Mouse (Mus musculus) kidney, embryonic 15.5 days (tissue): Measurements from ENCODE around the gene Krtap21-1. TPM values are rescaled to one million over a fixed set of nuclear protein-coding genes. Genes with fewer than 3 reads are reported as not detected.

Source experiments
- ATAC-seq: fragments of 200-750 bp; cut with Nextera tagmentation; replicated peaks from 2 replicates; pipeline ENCODE4 v1.8.0; 2017; ENCODE audit warnings: moderate TSS enrichment; ENCODE audit not compliant: low FRiP score
- H3K27ac ChIP-seq: fragments of 300-500 bp; sonication (generic); 2 replicates; pipeline ENCODE4 v1.5.1; 2015; ENCODE audit warnings: mild to moderate bottlenecking, inconsistent platforms
- H3K27me3 ChIP-seq: fragments of 300-500 bp; sonication (generic); 2 replicates; pipeline ENCODE4 v1.6.1; 2015; ENCODE audit warnings: inconsistent platforms
- H3K36me3 ChIP-seq: fragments of 300-500 bp; sonication (generic); 2 replicates; pipeline ENCODE4 v1.6.1; 2015; ENCODE audit warnings: inconsistent platforms
- H3K4me1 ChIP-seq: fragments of 300-500 bp; sonication (generic); 2 replicates; pipeline ENCODE4 v1.6.1; 2015; ENCODE audit warnings: inconsistent platforms
- H3K4me2 ChIP-seq: fragments of 300-500 bp; sonication (generic); 2 replicates; pipeline ENCODE4 v1.6.1; 2015; ENCODE audit warnings: moderate library complexity, mild to moderate bottlenecking, inconsistent platforms
- H3K4me3 ChIP-seq: fragments of 300-500 bp; sonication (generic); replicated peaks from 2 replicates; pipeline ENCODE4 v1.5.1; 2015; ENCODE audit warnings: mild to moderate bottlenecking, inconsistent platforms
- H3K9ac ChIP-seq: fragments of 300-500 bp; sonication (generic); 2 replicates; pipeline ENCODE4 v1.6.1; 2015; ENCODE audit warnings: mild to moderate bottlenecking, inconsistent platforms
- H3K9me3 ChIP-seq: fragments of 300-500 bp; sonication (generic); replicated peaks from 2 replicates; pipeline ENCODE4 v1.6.1; 2016; ENCODE audit warnings: inconsistent platforms
- WGBS: fragments of 180-500 bp; shearing (Covaris S2); methylation state at CpG from one replicate; pipeline ENCODE4 v1.1.7; 2015; ENCODE audit warnings: mixed read lengths; 5-methylcytosine and 5-hydroxymethylcytosine counted together
- polyA plus RNA-seq: library from polyadenylated mRNA; unstranded; fragments of >200 nt; fragmentation: Nextera tagmentation; extraction: Ambion mirVana; gene quantifications from 2 replicates; pipeline ENCODE4 v1.2.1, GENCODE M21; 2015

Gene Krtap21-1
- not detected in 2 replicates for polyA plus RNA-seq

DNA sequence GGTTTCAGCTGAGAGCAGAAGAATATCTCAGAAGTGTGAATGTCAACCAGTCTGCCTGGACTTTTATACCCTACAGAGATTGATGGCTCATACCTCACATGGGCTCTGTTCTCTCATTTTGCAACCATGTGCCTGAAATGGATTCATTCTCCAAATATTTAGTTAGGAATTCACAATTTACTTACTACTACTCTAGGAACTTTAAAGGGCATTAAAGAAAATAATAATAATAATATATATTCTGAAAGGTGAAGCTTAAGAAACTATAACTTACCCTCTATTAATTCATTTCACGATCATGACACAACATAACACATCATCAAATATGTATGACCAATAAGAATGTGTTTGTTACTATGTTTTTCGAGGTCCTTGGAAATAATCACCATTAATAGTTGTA, at the start of gene Krtap21-1:
Gene Krtap21-1, minus strand, starts transcription at position 101 of the 400 bp plus-strand sequence.
- Histone ChIP-seq H3K4me1 (no peaks in the 10 kb centered on the region), H3K27me3 (no peaks in the 10 kb centered on the region), H3K4me3 (no peak within 1 kb of the TSS), H3K4me2 (no peak within 1 kb of the TSS), H3K27ac (no peak within 1 kb of the TSS), H3K9ac (no peak within 1 kb of the TSS), H3K9me3 (no peaks in the 10 kb centered on the region), H3K36me3 (no peaks in the 10 kb centered on the region)
- WGBS: 82% methylated on average over 2 of the region's 2 CpGs
- ATAC-seq: no peak

DNA sequence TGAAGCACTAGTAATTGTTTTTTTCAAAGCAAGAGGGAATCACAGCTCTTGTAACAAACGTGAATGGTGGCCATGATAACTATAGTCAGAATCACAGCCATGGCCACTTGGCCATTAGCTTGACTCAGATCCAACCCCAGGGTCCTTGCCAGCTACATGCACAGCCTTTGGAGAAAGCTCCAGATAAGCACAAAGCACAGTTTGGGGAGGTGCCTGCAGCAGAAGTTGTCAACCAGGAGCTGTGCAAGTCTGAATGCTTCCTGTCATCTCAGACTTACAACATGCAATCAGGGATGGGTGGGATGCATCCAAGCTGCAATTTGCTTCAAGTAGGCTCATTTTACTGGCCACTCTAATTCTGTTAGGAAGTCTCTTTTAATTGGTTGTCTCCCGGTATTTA, 25.9 kb upstream of the Krtap21-1 start:
- H3K27me3 ChIP-seq: no peaks in the 10 kb centered on the region
- WGBS: 72% methylated on average over 2 of the region's 2 CpGs
- no peak for ATAC-seq

DNA sequence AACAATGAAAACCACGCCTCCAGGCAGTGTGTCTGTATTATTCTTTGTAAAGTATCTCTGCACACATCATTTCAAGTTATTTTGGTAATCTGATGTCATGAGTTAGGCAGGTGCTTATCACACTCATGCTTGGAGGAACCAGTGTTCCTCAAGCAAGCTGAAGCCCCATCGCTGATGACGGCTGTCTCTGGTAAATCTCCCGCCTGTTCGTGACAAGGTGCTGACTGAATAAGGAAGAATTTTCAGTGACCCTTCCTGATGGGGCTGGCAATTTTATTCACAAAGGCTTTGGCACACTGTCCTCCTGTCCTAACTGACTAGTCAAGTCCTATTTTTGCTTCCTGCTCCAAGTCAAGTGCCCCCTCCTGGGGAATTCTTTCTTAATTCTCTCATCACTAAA, 21.6 kb upstream of the Krtap21-1 start:
- H3K36me3 ChIP-seq: no peaks in the 10 kb centered on the region
- no peak overlapping the region for H3K9ac ChIP-seq
- H3K9me3 ChIP-seq: no peaks in the 10 kb centered on the region
- no peaks in the 10 kb centered on the region for H3K27me3 ChIP-seq
- ATAC-seq: no peak
- 86% methylated on average over 5 of the region's 5 CpGs for WGBS
- no peaks in the 10 kb centered on the region for H3K4me1 ChIP-seq
- no peak overlapping the region for H3K4me3 ChIP-seq
- no peak overlapping the region for H3K4me2 ChIP-seq
- no peak overlapping the region for H3K27ac ChIP-seq

More for the DNA sequence above, 25.9 kb upstream of the Krtap21-1 start:
- no peak overlapping the region for H3K4me2 ChIP-seq
- H3K4me3 ChIP-seq: no peak overlapping the region
- no peaks in the 10 kb centered on the region for H3K4me1 ChIP-seq
- H3K27ac ChIP-seq: no peak overlapping the region
- H3K36me3 ChIP-seq: no peaks in the 10 kb centered on the region
- no peak overlapping the region for H3K9ac ChIP-seq
- no peaks in the 10 kb centered on the region for H3K9me3 ChIP-seq

DNA sequence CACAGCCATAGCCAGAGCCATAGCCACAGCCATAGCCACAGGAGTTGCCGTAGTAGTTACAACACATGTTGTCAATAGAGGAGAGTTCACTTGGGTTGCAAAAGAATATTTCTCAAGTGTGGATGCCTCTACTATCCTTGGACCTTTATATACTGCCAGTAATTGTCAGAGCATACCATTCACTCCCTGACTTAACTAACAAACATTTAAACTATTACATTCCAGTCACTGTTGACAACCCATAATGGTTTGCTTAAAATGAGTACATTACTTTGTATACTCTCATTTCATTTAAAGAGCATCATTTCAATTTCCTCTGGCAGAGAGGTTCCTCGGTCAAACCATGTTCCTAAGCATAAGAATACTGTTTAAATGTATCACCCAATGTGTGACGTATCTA, 16.3 kb upstream of the Krtap21-1 start, which contains the start of gene Krtap6-2:
Gene Krtap6-2, minus strand, starts transcription at position 101 of the 400 bp plus-strand sequence.
- ATAC-seq: no peak
- WGBS: 95% methylated on average over 3 of the region's 3 CpGs

DNA sequence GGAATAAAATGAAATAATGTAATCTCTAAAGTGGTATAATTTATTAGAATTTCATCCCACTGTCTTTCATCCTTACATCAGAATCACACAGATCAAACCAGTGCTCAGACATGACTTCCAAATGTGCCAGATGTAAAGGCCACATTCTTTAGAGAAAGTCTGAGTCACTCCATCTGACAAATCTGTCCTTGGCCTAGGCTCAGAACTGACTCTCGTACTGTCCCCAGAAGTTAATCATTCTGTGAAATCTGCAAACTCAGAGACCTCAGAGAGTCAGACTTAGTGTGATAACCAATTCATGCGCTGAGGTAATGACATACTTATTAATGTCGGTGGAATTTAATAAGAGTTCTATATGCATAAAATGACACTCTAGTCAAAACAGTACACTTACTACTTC, 12.6 kb upstream of the Krtap21-1 start:
- no peak overlapping the region for H3K27ac ChIP-seq
- no peaks in the 10 kb centered on the region for H3K9me3 ChIP-seq
- H3K4me1 ChIP-seq: no peaks in the 10 kb centered on the region
- WGBS: 81% methylated on average over 3 of the region's 3 CpGs
- no peak overlapping the region for H3K9ac ChIP-seq
- no peaks in the 10 kb centered on the region for H3K27me3 ChIP-seq
- H3K36me3 ChIP-seq: no peaks in the 10 kb centered on the region
- H3K4me3 ChIP-seq: no peak overlapping the region
- H3K4me2 ChIP-seq: no peak overlapping the region
- ATAC-seq: no peak

More for the DNA sequence above, 16.3 kb upstream of the Krtap21-1 start, which contains the start of gene Krtap6-2:
- Histone ChIP-seq H3K9me3 (no peaks in the 10 kb centered on the region), H3K27ac (no peak within 1 kb of the TSS), H3K4me2 (no peak within 1 kb of the TSS), H3K27me3 (no peaks in the 10 kb centered on the region), H3K9ac (no peak within 1 kb of the TSS), H3K4me3 (no peak within 1 kb of the TSS), H3K36me3 (no peaks in the 10 kb centered on the region), H3K4me1 (no peaks in the 10 kb centered on the region)

DNA sequence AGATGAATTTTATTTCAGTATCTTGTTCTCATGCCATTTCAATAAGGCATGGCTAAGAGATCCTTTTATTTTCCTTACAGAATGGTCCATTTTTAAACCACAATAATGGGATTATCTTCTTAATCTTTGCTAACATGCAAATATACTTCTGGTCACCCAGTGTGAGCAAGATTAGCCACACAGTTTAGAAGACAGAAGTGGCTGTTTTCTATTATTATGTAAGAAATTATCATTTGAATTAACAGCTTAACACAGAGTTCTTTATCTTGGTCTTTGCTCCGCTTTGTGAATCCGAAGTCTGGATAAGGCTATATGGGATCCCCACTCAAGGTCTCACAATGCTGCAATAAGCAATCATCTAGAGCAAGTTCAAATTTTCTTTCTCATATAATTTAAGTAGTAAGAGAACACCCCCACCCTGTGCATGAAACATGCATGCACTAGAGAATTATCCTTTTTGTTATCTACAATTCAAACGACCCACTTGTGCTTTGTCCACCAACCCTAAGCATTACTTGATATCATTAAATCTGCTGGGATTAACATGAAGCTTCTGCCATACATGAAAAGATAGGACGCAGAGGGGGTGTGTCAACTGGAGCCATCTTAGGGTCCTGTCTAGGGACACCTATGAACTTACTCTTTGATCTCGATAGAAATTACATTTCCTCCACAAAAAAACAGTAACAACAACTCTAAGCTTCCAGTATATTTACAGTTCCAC, 6.8 kb upstream of the Krtap21-1 start:
- WGBS: 83% methylated on average over 5 of the region's 5 CpGs
- no peak overlapping the region for H3K4me2 ChIP-seq
- no peaks in the 10 kb centered on the region for H3K36me3 ChIP-seq
- no peak for ATAC-seq
- no peak overlapping the region for H3K4me3 ChIP-seq
- H3K9me3 ChIP-seq: no peaks in the 10 kb centered on the region
- H3K27ac ChIP-seq: no peak overlapping the region
- no peak overlapping the region for H3K9ac ChIP-seq
- no peaks in the 10 kb centered on the region for H3K27me3 ChIP-seq
- no peaks in the 10 kb centered on the region for H3K4me1 ChIP-seq

DNA sequence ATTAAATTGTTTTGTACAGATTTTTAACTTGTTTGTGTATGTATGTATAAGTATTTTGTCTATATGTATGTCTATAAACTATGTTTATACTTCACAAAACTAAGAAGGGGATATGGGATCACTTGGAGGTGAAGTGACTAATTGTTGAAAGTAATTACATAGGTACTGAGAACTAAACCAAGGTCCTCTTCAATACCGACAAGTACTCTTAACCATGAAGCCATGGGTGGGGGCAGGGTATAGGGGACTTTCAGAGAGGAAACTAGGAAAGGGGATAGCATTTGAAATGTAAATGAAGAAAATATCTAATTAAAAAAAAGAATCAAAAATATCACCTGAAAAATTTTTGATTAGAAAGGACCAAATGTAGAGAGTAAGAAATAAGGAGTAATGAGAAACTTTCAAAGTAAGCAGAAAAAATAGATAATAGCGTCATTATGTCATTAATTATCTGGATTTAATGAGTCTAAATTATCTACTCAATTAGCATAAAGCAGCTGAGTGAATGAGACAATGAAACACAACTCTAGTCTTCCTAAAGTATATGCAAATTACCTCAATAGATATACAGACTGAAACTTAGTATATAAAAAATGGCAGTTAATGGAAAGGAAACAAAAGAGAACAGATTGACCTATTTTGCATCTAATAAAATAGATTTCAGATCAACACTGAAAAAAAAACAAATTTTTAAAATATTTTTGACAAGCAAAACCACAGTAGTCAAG, 30.8 kb downstream of the Krtap21-1 start:
- H3K4me3 ChIP-seq: no peak overlapping the region
- H3K4me2 ChIP-seq: no peak overlapping the region
- no peaks in the 10 kb centered on the region for H3K9me3 ChIP-seq
- H3K4me1 ChIP-seq: no peaks in the 10 kb centered on the region
- ATAC-seq: no peak
- WGBS: 69% methylated on average over 2 of the region's 2 CpGs
- H3K27me3 ChIP-seq: no peaks in the 10 kb centered on the region
- H3K27ac ChIP-seq: no peak overlapping the region
- no peaks in the 10 kb centered on the region for H3K36me3 ChIP-seq
- no peak overlapping the region for H3K9ac ChIP-seq

Other genes starting within 250 kb of the Krtap21-1 start
- not detected in 2 replicates for gene Gm9789, start 245.9 kb downstream of the Krtap21-1 start, polyA plus RNA-seq
- gene Gm7735, start 234.4 kb downstream of the Krtap21-1 start, polyA plus RNA-seq: not detected in 2 replicates
- not detected in 2 replicates for gene 1110057P08Rik, start 229.1 kb downstream of the Krtap21-1 start, polyA plus RNA-seq
- not detected in 2 replicates for gene Krtap20-2, start 198.0 kb downstream of the Krtap21-1 start, polyA plus RNA-seq
- not detected in 2 replicates for gene Krtap6-2, start 16.2 kb upstream of the Krtap21-1 start, polyA plus RNA-seq
- not detected in 2 replicates for gene Krtap8-1, start 84.1 kb upstream of the Krtap21-1 start, polyA plus RNA-seq
- not detected in 2 replicates for gene Krtap7-1, start 104.5 kb upstream of the Krtap21-1 start, polyA plus RNA-seq
- gene Krtap11-1, start 167.3 kb upstream of the Krtap21-1 start, polyA plus RNA-seq: not detected in 2 replicates